Mouse (Mus musculus): ENCODE results near the gene Inf2. TPM values are rescaled to one million over a fixed set of nuclear protein-coding genes. Genes with fewer than 3 reads are reported as not detected.
A peak's percentile ranks its signal among the peaks of the same experiment; 100 is the strongest.

Inf2 gene
- polyA plus RNA-seq, 1 experiment from 2014 or later: 3.9 TPM

DNA sequence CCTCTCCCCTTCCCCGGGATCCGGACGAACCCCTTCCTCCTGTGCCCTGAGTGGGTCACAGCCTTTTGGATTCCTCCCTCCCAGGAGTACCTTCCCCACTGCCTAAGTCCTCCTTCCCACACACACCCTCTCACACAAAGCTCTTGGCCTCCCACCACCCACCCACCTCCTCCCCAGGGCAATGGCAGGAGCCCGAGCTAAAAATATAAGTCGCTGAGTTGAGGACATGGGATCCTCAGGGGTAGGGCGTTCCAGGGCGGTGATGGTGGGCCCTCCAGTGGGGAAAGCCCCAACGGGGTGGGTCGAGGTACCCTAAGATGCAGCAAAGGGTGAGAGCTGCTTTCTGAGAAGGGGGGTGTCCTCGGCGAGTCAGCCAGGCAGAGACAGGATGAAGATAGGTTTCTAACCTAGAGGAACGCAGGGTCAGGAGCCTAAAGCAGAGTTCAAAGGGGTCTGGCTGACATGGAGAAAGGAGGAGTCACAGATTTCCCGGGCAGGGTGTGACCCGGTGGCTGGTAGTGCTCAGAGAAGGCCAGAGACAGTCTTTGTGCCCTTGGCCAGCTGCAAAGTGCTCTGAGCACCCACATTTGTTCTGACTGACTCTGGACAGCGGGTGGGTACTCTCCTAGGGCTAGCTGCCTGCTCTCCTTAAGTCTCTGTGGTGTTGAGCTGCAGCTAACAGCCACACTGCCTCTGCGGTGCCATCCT lies 31.9 kb downstream of the Inf2 start:
- Histone ChIP-seq H3K4me3 (peak overlapping the region; percentile 55), H3K4me1 (peaks cover 13% of the 10 kb centered on the region), H3K27ac (replicated peaks) (no peak overlapping the region), H3K27me3 (peaks cover 14% of the 10 kb centered on the region; the same call in 1 of the 2 replicates), H3K36me3 (no peaks in the 10 kb centered on the region), H3K9me3 (no peaks in the 10 kb centered on the region), H3K4me2 (replicated peaks) (peak overlapping the region; percentile 98), H3K9ac (replicated peaks) (peak overlapping the region; percentile 57)
- WGBS: 15% methylated on average over 16 of the region's 16 CpGs
- peak; percentile 2; the same call in 1 of the 2 replicates for ATAC-seq (replicated peaks)

DNA sequence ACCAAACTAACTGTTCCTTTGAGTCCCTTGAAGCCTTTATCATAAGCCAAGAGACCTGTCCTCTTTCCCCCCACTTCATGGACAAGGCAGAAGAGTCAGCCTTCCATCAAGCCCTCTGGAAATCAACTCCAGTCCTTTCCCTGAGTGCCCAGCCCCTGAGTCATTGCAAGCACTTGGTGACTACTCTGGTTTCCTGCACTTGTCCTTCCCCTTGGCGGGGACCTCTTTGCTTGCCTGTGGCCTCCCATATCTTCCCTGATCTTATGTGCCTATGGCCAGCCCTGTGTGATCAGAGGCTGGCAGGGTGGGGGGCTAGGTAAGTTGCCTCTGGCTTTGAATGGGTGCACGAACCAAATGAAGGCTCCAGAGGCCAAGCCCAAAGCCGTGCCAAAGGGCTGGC lies 33.3 kb downstream of the Inf2 start:
- H3K27me3 ChIP-seq: peaks cover 14% of the 10 kb centered on the region; the same call in 1 of the 2 replicates
- no peaks in the 10 kb centered on the region for H3K9me3 ChIP-seq
- no peaks in the 10 kb centered on the region for H3K36me3 ChIP-seq
- no peak for ATAC-seq (replicated peaks)
- peaks cover 13% of the 10 kb centered on the region for H3K4me1 ChIP-seq
- no peak overlapping the region for H3K9ac ChIP-seq (replicated peaks)
- WGBS: 92% methylated on average over 3 of the region's 3 CpGs
- no peak overlapping the region for H3K4me2 ChIP-seq (replicated peaks)
- H3K27ac ChIP-seq (replicated peaks): no peak overlapping the region
- no peak overlapping the region for H3K4me3 ChIP-seq

DNA sequence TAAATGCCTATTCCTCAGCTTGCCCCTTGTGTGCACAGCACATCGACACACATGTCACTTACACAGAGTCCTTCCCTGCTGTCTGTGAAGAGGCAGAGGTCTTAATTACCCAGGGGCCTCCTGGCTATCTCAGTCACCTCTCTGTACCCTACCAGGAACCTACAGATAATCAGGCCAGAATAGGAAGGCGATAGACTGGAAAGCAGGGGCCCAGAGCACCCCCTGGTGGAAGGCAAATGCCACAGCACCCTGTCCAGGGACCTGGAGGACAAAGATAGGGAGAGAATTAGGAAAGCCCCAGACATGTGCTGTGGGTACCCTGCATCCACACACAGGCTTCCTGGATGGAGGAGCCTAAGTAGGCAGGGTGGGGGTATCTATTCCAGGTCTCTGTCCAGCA lies 35.2 kb downstream of the Inf2 start:
- WGBS: 21% methylated on average over 2 of the region's 2 CpGs
- Histone ChIP-seq H3K4me3 (no peak overlapping the region), H3K27me3 (peaks cover 13% of the 10 kb centered on the region; the same call in 1 of the 2 replicates), H3K27ac (replicated peaks) (no peak overlapping the region), H3K4me1 (peaks cover 13% of the 10 kb centered on the region), H3K36me3 (no peaks in the 10 kb centered on the region), H3K4me2 (replicated peaks) (no peak overlapping the region), H3K9ac (replicated peaks) (no peak overlapping the region), H3K9me3 (no peaks in the 10 kb centered on the region)
- ATAC-seq (replicated peaks): 0 out of 2 replicates have a peak, but pooled peaks have one; percentile 23

DNA sequence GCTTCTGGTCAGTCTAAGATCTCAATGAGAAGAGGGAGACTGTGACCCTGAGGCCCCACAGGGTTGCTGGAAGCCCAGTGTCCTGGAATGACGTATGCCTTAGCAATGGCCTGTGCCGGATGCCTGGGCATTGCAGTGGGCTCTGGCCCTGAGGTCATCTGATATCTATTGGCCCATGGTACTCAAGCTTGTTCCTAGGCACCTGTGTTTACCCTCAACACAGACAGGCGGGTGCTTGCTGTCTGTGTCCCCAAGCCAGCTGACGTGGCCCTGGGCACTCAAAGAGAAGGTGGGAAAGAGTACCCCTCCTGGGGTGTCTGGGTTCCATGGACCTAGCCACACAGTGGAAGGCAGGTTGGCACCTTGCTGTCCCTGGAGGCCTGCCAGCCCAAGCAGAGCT lies 37.1 kb downstream of the Inf2 start:
- no peak overlapping the region for H3K9ac ChIP-seq (replicated peaks)
- H3K9me3 ChIP-seq: no peaks in the 10 kb centered on the region
- ATAC-seq (replicated peaks): no peak
- 93% methylated on average over 4 of the region's 4 CpGs for WGBS
- H3K4me3 ChIP-seq: no peak overlapping the region
- H3K27ac ChIP-seq (replicated peaks): no peak overlapping the region
- H3K4me1 ChIP-seq: peaks cover 6% of the 10 kb centered on the region
- no peak overlapping the region for H3K4me2 ChIP-seq (replicated peaks)
- H3K27me3 ChIP-seq: peaks cover 6% of the 10 kb centered on the region; the same call in 1 of the 2 replicates
- H3K36me3 ChIP-seq: no peaks in the 10 kb centered on the region

- H3K4me3 ChIP-seq: no peak overlapping the region
- H3K4me1 ChIP-seq: peaks cover 6% of the 10 kb centered on the region
- no peak overlapping the region for H3K27ac ChIP-seq (replicated peaks)
- ATAC-seq (replicated peaks): no peak
- H3K27me3 ChIP-seq: 0 out of 2 replicates have a peak, but pooled peaks cover 2% of the 10 kb centered on the region
- WGBS: 77% methylated on average over 6 of the region's 6 CpGs
- no peaks in the 10 kb centered on the region for H3K9me3 ChIP-seq
- H3K36me3 ChIP-seq: no peaks in the 10 kb centered on the region
- H3K4me2 ChIP-seq (replicated peaks): no peak overlapping the region
- H3K9ac ChIP-seq (replicated peaks): no peak overlapping the region
These were observed 37.9 kb downstream of the Inf2 start for GRCm38 (mm10) chr12:112626455-112626854.

GRCm38 (mm10) chr12:112627097-112627881 lies 38.7 kb downstream of the Inf2 start:
- Histone ChIP-seq H3K27ac (replicated peaks) (no peak overlapping the region), H3K27me3 (no peaks in the 10 kb centered on the region), H3K4me2 (replicated peaks) (no peak overlapping the region), H3K9me3 (no peaks in the 10 kb centered on the region), H3K36me3 (no peaks in the 10 kb centered on the region), H3K4me3 (no peak overlapping the region), H3K9ac (replicated peaks) (no peak overlapping the region), H3K4me1 (peaks cover 6% of the 10 kb centered on the region)
- ATAC-seq (replicated peaks): no peak
- 72% methylated on average over 7 of the region's 7 CpGs for WGBS

DNA sequence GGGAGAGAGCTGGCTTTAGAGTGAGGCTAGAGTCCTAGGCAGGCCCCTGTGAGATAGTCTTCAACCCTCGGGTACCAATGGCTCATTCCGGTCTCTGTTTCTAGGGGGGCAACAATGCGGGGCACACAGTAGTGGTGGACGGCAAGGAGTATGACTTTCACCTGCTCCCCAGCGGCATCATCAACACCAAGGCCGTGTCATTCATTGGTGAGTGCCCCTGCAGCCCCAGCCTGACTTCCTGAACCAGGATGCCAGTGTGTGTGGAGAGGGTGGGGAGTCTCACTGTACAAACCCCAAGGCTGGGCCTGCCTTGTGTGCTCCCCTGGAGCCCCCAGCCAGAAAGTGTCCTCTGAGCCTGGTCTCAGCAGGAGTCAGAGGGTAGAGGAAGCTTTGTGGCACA lies 39.6 kb downstream of the Inf2 start:
- H3K4me2 ChIP-seq (replicated peaks): no peak overlapping the region
- 90% methylated on average over 6 of the region's 6 CpGs for WGBS
- no peaks in the 10 kb centered on the region for H3K9me3 ChIP-seq
- H3K4me3 ChIP-seq: no peak overlapping the region
- ATAC-seq (replicated peaks): no peak
- no peaks in the 10 kb centered on the region for H3K27me3 ChIP-seq
- H3K9ac ChIP-seq (replicated peaks): no peak overlapping the region
- no peak overlapping the region for H3K27ac ChIP-seq (replicated peaks)
- H3K4me1 ChIP-seq: peaks cover 6% of the 10 kb centered on the region
- H3K36me3 ChIP-seq: no peaks in the 10 kb centered on the region

DNA sequence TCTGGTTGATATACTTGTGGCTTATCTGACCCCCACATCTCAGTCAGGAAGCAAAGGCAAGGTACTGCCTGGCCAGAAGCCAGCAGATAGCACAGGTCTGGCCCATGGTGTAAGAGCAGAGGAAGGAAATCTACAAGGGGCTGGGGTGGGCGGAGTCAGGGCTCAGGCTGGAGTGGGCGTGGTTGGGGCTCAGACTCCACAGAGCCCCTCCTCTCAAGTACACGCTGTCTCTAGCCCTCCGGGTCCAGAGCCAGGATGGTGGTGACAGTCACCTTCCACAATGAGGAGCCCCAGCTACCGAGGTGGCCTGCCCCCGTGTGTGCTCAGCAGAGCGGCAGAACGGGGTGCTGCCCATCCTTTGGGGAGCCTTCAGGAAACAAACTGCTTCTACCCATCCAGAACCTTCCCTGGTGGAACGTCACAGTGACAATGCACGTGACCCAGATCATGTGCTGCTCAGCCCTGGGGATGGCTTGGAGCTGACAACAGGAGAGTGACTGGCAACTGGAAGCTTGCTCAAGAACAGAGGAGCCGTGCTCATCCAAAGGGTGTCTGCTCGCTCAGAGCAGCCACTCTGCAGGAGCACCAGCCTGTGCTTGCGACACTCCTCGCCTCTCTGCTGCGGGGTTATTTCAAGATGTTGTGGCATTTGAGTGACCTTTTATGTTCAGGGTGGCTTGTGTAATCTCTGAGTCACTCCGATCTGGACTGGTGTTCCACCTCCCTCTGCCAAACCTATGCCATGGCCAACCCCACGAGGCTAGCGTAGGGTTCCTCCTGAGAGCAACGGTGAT lies 40.5 kb downstream of the Inf2 start:
- Histone ChIP-seq H3K4me2 (replicated peaks) (peak overlapping the region; percentile 44), H3K4me3 (peak overlapping the region; percentile 28), H3K9me3 (no peaks in the 10 kb centered on the region), H3K27ac (replicated peaks) (no peak overlapping the region; the same call in 1 of the 2 replicates), H3K9ac (replicated peaks) (peak overlapping the region; percentile 16; the same call in 1 of the 2 replicates), H3K4me1 (peaks cover 6% of the 10 kb centered on the region), H3K27me3 (no peaks in the 10 kb centered on the region), H3K36me3 (no peaks in the 10 kb centered on the region)
- WGBS: 39% methylated on average over 19 of the region's 19 CpGs
- peak; percentile 78 for ATAC-seq (replicated peaks)

- Histone ChIP-seq H3K27ac (replicated peaks) (no peak overlapping the region), H3K4me2 (replicated peaks) (no peak overlapping the region), H3K9me3 (no peaks in the 10 kb centered on the region), H3K27me3 (no peaks in the 10 kb centered on the region), H3K9ac (replicated peaks) (no peak overlapping the region), H3K4me3 (no peak overlapping the region), H3K4me1 (peaks cover 6% of the 10 kb centered on the region), H3K36me3 (no peaks in the 10 kb centered on the region)
- ATAC-seq (replicated peaks): no peak
- 89% methylated on average over 12 of the region's 12 CpGs for WGBS
These were observed 41.4 kb downstream of the Inf2 start for GRCm38 (mm10) chr12:112630029-112630428.

DNA sequence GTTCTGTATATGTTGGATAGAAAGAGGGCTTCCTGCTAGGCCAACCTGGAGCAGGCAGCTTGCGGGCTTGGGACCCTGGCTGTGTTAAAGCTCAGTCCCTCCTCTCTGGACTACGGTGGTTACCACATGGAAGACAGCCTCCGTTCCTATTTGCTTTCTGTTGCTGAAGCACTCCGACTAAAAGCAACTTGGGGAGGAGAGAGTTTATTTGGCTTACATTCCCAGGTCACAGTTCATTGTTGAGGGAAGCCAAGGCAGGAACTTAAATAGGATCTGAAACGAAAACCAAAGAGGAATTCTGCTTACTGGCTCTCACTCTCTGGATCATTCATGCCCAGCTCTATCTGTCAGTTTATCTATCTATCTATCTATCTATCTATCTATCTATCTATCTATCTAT lies 42.2 kb downstream of the Inf2 start:
- Histone ChIP-seq H3K4me3 (no peak overlapping the region), H3K27ac (replicated peaks) (no peak overlapping the region), H3K4me2 (replicated peaks) (no peak overlapping the region), H3K9ac (replicated peaks) (no peak overlapping the region), H3K27me3 (no peaks in the 10 kb centered on the region), H3K4me1 (peaks cover 6% of the 10 kb centered on the region), H3K36me3 (no peaks in the 10 kb centered on the region), H3K9me3 (no peaks in the 10 kb centered on the region)
- WGBS: 85% methylated on average over 5 of the region's 5 CpGs
- ATAC-seq (replicated peaks): no peak

DNA sequence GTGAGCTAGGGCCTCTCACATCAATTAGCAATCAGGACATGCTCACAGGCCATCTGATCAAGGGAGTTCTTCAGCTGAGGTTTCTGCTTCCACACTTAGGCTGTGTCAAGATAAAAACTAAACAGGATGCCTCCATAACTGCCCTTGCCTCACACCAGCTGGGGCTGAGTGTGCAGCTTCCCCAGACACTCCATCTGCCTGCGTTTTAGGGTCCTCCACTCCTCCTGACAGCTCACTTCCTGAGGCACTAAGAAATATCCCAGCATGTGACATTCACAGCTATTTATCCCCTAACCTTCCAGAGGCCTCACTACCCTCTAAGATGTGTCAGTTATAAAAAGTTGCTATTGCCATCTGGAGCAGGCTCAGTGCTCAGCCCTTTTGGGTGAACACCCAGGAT lies 42.9 kb downstream of the Inf2 start:
- no peak overlapping the region for H3K9ac ChIP-seq (replicated peaks)
- no peak overlapping the region for H3K4me3 ChIP-seq
- no peaks in the 10 kb centered on the region for H3K27me3 ChIP-seq
- H3K27ac ChIP-seq (replicated peaks): no peak overlapping the region
- no peak for ATAC-seq (replicated peaks)
- 70% methylated on average over 1 of the region's 1 CpGs for WGBS
- H3K36me3 ChIP-seq: no peaks in the 10 kb centered on the region
- H3K4me2 ChIP-seq (replicated peaks): no peak overlapping the region
- H3K4me1 ChIP-seq: peaks cover 6% of the 10 kb centered on the region
- H3K9me3 ChIP-seq: no peaks in the 10 kb centered on the region

Data from forebrain, embryonic 15.5 days (tissue).